Mouse (Mus musculus) hematopoietic stem cell, adult 5-6 weeks (primary cell): ENCODE data around the gene Sdk2. TPM values are rescaled to one million over a fixed set of nuclear protein-coding genes. Genes with fewer than 3 reads are reported as not detected.
A peak's percentile ranks its signal among the peaks of the same experiment; 100 is the strongest.

ENCODE experiments used
- ATAC-seq, 2 experiments: fragments of 125-278 bp in 1 of 2; replicated peaks in 1 of 2; 2 replicates each; pipeline ENCODE4 v1.8.0; 2016 to 2017; ENCODE audit warnings: inconsistent platforms in 2 of 2, mild to moderate bottlenecking in 2 of 2, moderate number of reproducible peaks in 2 of 2, low read depth in 1 of 2, moderate TSS enrichment in 1 of 2; ENCODE audit not compliant: low FRiP score in 2 of 2, poor library complexity in 2 of 2, severe bottlenecking in 2 of 2, insufficient read depth in 1 of 2, low TSS enrichment in 1 of 2
- total RNA-seq: library from RNA; stranded (forward); fragments of 172-1452, 232-1000 nt; gene quantifications from 2 replicates; pipeline ENCODE4 v1.2.3, GENCODE M21; 2017

The Sdk2 gene
- 0.06 TPM in 1 of 2 replicates, not detected in the other for total RNA-seq

- 0 out of 4 replicates have a peak, but pooled peaks of 1 of the 2 experiments have one; percentile 29 for ATAC-seq
Measured at GRCm38 (mm10) chr11:114066951-114067762, at the start of gene Sdk2. TSS of gene Sdk2 (minus strand) at chr11:114067046.

- ATAC-seq = no peak
Measured at GRCm38 (mm10) chr11:114115077-114115476, 48.2 kb upstream of the Sdk2 start.

DNA sequence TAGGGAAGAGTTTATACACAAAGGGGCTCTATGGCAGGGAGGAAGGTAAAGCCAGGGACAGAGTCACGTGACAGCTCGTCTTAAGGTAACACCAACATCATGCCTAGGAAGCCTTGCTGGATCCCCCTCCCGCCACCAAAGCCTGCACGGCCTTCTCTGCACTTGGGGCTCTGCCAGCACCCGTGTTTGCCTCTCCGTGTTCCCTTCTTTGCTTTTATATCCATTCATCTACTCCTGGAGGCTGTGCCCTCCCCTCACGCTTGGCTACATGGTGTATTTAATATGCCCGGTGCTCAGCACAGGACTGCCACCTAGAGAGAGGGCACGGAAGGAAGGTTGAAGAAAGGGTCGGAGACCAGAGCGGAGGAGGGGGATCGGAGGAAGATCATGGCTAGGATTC is 47.8 kb upstream of the Sdk2 start:
- ATAC-seq = no peak

GRCm38 (mm10) chr11:114110851-114111250 is 44.0 kb upstream of the Sdk2 start:
- ATAC-seq = no peak

DNA sequence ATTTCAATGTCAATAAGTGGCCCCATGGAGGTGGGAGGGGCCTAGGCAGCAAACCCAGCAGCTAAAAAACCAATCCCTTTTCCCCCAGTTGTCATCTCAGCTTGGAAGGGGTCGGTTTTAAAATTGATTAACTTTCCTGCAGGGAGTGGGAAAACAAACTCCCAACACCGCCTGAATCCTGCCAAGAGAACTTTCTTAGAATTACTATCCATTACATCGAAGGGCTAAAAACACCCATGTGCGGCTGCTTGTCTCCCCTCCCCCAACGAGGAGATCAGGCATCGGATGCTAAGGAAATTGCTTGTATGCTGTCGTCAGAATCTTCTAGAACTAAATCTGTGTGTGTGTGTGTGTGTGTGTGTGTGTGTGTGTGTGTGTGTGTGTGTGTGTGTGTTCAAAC is 26.8 kb upstream of the Sdk2 start:
- no peak for ATAC-seq

- ATAC-seq = no peak
Measured at GRCm38 (mm10) chr11:114093175-114093574, 26.3 kb upstream of the Sdk2 start.

DNA sequence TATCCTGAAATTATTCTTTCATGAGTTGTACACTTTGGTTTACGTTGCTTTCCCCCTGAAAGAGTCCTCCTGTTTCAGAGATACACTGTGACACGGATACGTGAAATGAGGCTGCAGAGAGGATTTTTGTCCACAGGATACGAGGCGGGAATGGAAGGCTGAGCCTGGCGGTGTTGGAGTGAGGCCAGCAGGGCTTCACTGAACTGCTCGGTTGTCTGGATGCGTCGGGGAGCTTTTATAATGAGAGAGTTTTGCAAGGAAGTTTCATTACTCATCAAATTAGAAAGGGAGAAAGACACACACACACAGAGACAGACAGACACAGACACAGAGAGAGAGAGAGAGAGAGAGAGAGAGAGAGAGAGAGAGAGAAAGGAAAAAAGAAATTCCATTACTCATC is 13.8 kb upstream of the Sdk2 start:
- ATAC-seq = no peak

DNA sequence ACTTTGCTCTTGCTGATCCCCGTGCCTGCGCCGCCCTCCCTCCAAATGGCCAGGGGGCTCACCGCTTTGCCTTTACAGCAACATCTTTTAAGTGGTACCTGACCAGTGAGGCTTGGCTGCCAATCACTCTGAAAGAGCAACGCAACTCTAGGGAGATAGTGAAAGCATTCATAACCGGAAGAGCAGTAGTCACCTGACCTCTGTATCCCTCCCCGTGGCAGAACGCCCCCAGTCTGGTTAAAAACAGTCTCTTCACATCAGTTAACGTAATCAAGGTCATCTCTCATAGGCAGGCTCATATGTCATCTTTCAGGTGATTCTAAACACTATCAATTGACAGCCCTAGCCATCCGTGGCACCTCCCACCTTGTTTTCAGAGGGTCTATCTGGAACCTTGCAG is 5.8 kb upstream of the Sdk2 start:
- ATAC-seq = no peak

DNA sequence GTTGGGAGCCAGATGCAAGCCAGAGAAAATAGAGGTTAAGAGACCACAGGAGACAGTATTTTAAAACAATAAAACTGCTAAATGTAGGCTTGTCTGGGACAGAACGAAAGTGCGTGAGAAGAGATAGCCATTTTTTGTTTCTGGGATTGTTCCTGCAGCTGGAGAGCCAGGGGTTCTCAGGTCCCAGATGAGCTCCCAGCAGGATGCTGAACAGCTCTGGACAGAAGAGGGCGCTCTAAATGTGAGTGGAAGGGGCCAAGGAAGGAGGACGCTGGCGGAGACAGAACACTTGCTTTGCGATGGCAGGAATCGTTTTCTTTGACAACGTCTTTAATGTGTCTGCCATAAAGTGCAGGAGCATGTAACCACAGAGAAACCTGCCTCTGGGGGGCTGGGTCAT is 5.2 kb upstream of the Sdk2 start:
- no peak for ATAC-seq

GRCm38 (mm10) chr11:114070881-114071280 is 4.0 kb upstream of the Sdk2 start:
- ATAC-seq = no peak

- no peak for ATAC-seq
Measured at GRCm38 (mm10) chr11:114070131-114070530, 3.3 kb upstream of the Sdk2 start.

- ATAC-seq = peak; percentile 63 to 83; a peak in 3 of 4 replicates
Measured at GRCm38 (mm10) chr11:114068390-114068789, 1.5 kb upstream of the Sdk2 start.

- ATAC-seq = no peak
Measured at GRCm38 (mm10) chr11:114066098-114066950, 522 bp downstream of the Sdk2 start.

DNA sequence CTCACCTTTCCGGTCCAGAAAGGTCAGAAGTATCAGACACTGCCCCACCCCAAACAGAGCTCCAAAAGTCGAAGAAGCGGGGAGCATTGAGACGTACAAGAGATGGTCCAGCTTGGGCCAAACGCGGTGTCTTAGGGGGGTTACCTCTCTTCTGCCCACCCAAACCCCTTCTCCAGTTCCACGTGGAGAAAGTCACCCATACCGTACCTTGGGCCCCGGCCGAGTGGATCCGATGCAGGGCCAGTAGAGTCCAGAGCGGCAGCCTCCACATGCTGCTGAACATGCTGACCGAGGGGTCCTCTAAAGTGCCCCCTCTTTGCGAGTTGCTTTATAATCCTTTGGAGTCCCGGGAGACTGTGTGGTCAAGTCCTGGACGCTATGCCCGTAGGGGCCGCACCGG is 1.2 kb downstream of the Sdk2 start:
- ATAC-seq = no peak

DNA sequence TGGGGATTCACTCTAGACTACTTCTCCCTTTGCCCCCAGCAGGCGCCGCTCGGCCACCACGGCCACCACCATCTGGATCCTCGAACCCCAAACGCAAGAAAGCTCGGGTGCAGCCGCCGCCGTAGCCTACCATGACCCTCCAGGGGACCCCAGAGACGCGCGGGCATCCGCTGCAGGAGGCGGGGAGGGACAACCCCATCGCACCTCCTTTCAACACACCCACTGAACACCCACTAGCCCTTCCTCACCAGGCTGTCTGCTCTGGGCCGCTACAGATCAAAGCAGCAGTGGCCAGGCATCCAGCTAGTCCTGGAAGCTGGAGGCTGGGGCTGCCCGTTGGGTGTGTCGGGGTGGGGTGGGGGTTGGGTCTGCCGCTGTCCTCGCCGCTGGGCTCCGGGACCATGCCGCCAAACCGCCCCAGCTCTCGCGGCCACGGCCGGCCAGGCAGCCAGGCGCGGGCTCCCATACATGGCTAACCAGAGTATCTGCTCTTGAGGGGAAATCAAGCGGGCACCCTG is 1.9 kb downstream of the Sdk2 start:
- ATAC-seq = no peak

DNA sequence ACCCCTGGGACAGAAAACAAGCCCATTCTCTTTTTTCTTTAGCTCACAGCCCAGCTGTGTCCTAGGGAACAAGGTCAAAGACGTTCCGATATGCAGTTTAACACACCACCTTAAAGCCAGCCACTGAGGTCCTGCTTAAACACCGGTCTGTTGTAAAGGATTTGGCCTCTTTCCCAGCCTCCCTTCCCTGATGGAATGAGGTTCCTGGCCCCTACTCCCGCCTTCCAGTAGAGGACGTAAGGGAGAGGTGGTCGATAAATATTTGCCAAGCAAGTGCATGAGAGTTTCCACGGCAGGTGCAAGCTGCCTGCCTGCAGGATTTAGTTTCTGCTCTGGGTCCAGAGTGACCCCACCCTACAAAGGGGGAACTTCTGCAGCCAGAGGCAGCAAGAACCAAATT is 4.9 kb downstream of the Sdk2 start:
- ATAC-seq = no peak

GRCm38 (mm10) chr11:114061265-114061664 is 5.6 kb downstream of the Sdk2 start:
- no peak for ATAC-seq

GRCm38 (mm10) chr11:114056351-114056750 is 10.5 kb downstream of the Sdk2 start:
- no peak for ATAC-seq
